Mouse (Mus musculus) telencephalon, adult 2 months (tissue): Measurements from ENCODE around the gene Jmy.
A peak's percentile ranks its signal among the peaks of the same experiment; 100 is the strongest.

Experiments
- DNase-seq: peaks from one replicate; pipeline ENCODE4 v3.0.0-alpha.2; 2011; ENCODE audit warnings: low read depth, low spot score

The Jmy gene

GRCm38 (mm10) chr13:93459566-93459965, 40.0 kb downstream of the Jmy start:
- no peak for DNase-seq

GRCm38 (mm10) chr13:93458616-93459015, 41.0 kb downstream of the Jmy start:
- DNase-seq, result no peak

GRCm38 (mm10) chr13:93453275-93453674, 46.3 kb downstream of the Jmy start:
- peak; percentile 47 for DNase-seq

- DNase-seq, result no peak
Measured at GRCm38 (mm10) chr13:93440167-93440566, 59.4 kb downstream of the Jmy start.

GRCm38 (mm10) chr13:93429205-93429604, 70.4 kb downstream of the Jmy start:
- DNase-seq, result no peak

GRCm38 (mm10) chr13:93427920-93428876, 71.4 kb downstream of the Jmy start:
- DNase-seq, result no peak

GRCm38 (mm10) chr13:93423224-93423623, 76.4 kb downstream of the Jmy start:
- no peak for DNase-seq

- no peak for DNase-seq
Measured at GRCm38 (mm10) chr13:93419779-93420178, 79.8 kb downstream of the Jmy start.

- no peak for DNase-seq
Measured at GRCm38 (mm10) chr13:93418292-93418691, 81.3 kb downstream of the Jmy start.

GRCm38 (mm10) chr13:93415055-93415454, 84.6 kb downstream of the Jmy start:
- no peak for DNase-seq

GRCm38 (mm10) chr13:93410343-93410742, 89.3 kb downstream of the Jmy start:
- no peak for DNase-seq

- no peak for DNase-seq
Measured at GRCm38 (mm10) chr13:93406855-93407254, 92.8 kb downstream of the Jmy start.

GRCm38 (mm10) chr13:93401947-93402346, 97.7 kb downstream of the Jmy start:
- DNase-seq, result no peak

GRCm38 (mm10) chr13:93399710-93400216, 99.8 kb downstream of the Jmy start:
- DNase-seq, result peak; percentile 76

- DNase-seq, result no peak
Measured at GRCm38 (mm10) chr13:93389242-93389625, 110.4 kb downstream of the Jmy start.

- no peak for DNase-seq
Measured at GRCm38 (mm10) chr13:93388594-93389241, 110.9 kb downstream of the Jmy start.

GRCm38 (mm10) chr13:93387440-93387839, 112.2 kb downstream of the Jmy start:
- DNase-seq, result no peak

- DNase-seq, result no peak
Measured at GRCm38 (mm10) chr13:93385147-93385546, 114.5 kb downstream of the Jmy start.

GRCm38 (mm10) chr13:93384481-93384880, 115.1 kb downstream of the Jmy start:
- no peak for DNase-seq

- DNase-seq, result no peak
Measured at GRCm38 (mm10) chr13:93383620-93384019, 116.0 kb downstream of the Jmy start.

- no peak for DNase-seq
Measured at GRCm38 (mm10) chr13:93383092-93383491, 116.5 kb downstream of the Jmy start.

GRCm38 (mm10) chr13:93381301-93381700, 118.3 kb downstream of the Jmy start:
- DNase-seq, result no peak
